Mouse (Mus musculus) right cerebral cortex, adult 2 months (tissue): ENCODE measurements at regions not wholly inside any gene's neighbourhood (a gene's known extent, or its start where the extent isn't known, plus 50 kb on each side); places are given as distances from the start of the nearest gene placed in this dataset.
A peak's percentile ranks its signal among the peaks of the same experiment; 100 is the strongest.

Source experiments
- DNase-seq, 2 experiments: peaks; one replicate each; pipeline ENCODE4 v3.0.0; 2021 to 2022; ENCODE audit warnings: low spot score in 2 of 2

GRCm38 (mm10) chrX:167152611-167153010 lies 56.5 kb downstream of the Tmsb4x start:
- DNase-seq = peak; percentile 8 to 25

- no peak for DNase-seq
These were observed 57.8 kb downstream of the Tmsb4x start for GRCm38 (mm10) chrX:167151341-167151740.

GRCm38 (mm10) chrX:167149400-167149799 lies 59.7 kb downstream of the Tmsb4x start:
- DNase-seq = no peak

GRCm38 (mm10) chrX:167146513-167147360 lies 62.4 kb downstream of the Tmsb4x start:
- DNase-seq = peak in 1 of 2 experiments; percentile 19

- DNase-seq = no peak
These were observed 63.5 kb downstream of the Tmsb4x start for GRCm38 (mm10) chrX:167145508-167146182.

- DNase-seq = no peak
These were observed 70.0 kb downstream of the Tmsb4x start for GRCm38 (mm10) chrX:167139110-167139509.

GRCm38 (mm10) chrX:167134250-167134649 lies 74.9 kb downstream of the Tmsb4x start:
- no peak for DNase-seq

- DNase-seq = no peak
These were observed 76.1 kb downstream of the Tmsb4x start for GRCm38 (mm10) chrX:167132989-167133395.

GRCm38 (mm10) chrX:167131317-167131716 lies 77.8 kb downstream of the Tmsb4x start:
- DNase-seq = no peak

- DNase-seq = no peak
These were observed 78.5 kb downstream of the Tmsb4x start for GRCm38 (mm10) chrX:167130601-167131000.

GRCm38 (mm10) chrX:167119288-167119687 lies 89.8 kb downstream of the Tmsb4x start:
- DNase-seq = no peak

- DNase-seq = no peak
These were observed 94.0 kb downstream of the Tmsb4x start for GRCm38 (mm10) chrX:167115096-167115495.

- no peak for DNase-seq
These were observed 97.8 kb downstream of the Tmsb4x start for GRCm38 (mm10) chrX:167111059-167111871.

GRCm38 (mm10) chrX:167108356-167108755 lies 100.8 kb downstream of the Tmsb4x start:
- no peak for DNase-seq

- DNase-seq = no peak
These were observed 101.6 kb downstream of the Tmsb4x start for GRCm38 (mm10) chrX:167107469-167107868.

- peak; percentile 14 to 32 for DNase-seq
These were observed 103.1 kb downstream of the Tmsb4x start for GRCm38 (mm10) chrX:167105931-167106417.

GRCm38 (mm10) chrX:167105354-167105753 lies 103.8 kb downstream of the Tmsb4x start:
- no peak for DNase-seq

- no peak for DNase-seq
These were observed 104.9 kb downstream of the Tmsb4x start for GRCm38 (mm10) chrX:167104247-167104621.

GRCm38 (mm10) chrX:167103501-167104246 lies 105.4 kb downstream of the Tmsb4x start:
- DNase-seq = no peak

- no peak for DNase-seq
These were observed 107.2 kb downstream of the Tmsb4x start for GRCm38 (mm10) chrX:167101929-167102328.

GRCm38 (mm10) chrX:167099411-167099810 lies 109.7 kb downstream of the Tmsb4x start:
- no peak for DNase-seq
